Mouse (Mus musculus): ENCODE measurements at regions not wholly inside any gene's neighbourhood (a gene's known extent, or its start where the extent isn't known, plus 50 kb on each side); places are given as distances from the start of the nearest gene placed in this dataset.

DNA sequence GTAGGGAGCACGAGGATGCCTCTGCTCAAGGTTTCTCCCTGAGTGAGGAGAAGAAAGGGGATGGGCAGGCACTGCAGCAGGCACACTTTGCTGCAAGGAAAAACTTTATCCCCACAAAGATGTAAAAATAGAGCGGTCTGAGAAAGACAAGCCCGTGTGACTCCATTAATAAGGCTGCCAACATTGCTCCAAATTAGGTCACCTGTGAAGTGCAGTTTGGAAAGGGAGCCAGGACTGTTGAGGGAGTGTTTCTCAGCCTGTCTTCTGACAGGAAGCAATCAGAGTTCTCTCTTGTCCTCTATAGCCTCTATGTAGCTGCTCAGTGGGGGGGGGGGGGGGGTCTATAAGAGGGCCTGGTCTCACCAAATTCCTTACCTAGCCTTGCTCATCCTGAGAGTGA is 51.0 kb downstream of the Gm10234 start:
- peak; percentile 2 to 4 for DNase-seq

DNA sequence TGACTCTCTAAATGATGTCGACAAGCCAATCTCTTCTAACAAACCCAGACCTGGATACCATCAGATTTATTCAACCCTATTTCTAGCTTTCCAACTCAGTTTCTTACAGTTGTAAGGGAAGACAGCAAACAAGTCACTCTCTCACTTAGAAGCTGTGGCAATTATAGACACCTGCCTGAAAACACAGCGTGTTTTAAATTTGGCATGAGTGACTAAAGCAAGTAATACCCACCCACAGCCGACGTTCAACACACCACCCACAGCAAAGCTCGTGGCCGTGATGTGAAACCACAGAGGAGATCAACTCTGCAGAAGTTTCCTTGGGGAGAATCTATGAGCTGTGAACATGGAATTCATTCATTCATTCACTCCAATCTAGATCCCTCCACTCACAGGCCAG is 52.4 kb downstream of the Gm10234 start:
- DNase-seq = no peak

DNA sequence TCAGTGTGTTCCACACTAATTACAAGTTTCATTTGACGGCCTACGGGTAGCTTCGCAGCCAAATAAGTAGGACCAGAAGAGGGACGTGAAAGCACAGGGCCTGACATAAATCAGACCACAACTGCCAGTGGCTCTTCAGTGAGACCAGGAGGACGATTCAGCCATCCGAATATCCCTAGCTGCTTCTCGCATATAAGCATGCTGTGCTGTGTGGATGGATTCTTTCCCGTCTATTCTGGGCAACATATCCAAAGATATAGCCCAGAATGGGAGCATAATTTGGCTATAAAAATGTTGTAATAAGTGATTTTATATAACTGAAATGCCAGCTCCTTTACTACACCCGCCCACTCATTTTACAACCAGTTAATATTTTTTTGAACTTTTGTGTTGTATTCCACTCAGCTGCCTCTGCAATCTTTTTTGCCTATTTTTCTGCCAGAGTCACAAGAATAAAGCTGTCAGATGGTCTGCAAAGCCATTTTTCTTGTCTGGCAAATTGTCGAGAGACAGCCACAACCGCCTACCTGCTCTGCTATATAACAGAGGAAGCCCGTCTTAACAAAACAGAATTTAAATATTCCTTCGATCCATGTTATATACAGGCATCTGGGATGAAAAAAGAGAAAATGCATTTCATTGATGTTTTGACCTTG is 55.8 kb downstream of the Gm10234 start:
- no peak for DNase-seq

DNA sequence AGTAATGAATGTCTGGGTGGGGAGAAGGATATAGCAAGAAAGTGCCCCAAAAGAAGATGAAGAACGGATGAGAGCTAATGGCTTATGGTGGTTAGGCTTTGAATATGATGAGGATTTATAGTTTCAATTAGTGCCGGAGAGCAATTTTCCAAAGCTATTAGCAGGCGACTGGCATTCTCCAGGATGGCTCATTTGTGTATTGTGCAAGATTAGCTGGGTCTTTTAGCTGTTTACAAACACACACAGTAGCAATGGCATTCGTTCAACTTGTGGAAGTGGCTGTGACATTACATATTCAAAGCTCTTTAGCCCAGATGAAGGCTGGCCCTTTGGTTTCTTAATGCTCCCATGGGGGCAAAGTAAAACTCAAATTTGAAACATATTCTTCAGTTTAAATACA is 56.4 kb downstream of the Gm10234 start:
- no peak for DNase-seq
